Mouse (Mus musculus): ENCODE data around the gene Col4a4. TPM values are rescaled to one million over a fixed set of nuclear protein-coding genes. Genes with fewer than 3 reads are reported as not detected.

Col4a4 gene
- total RNA-seq, 4 experiments from 2014 or later: 0.73 to 0.90 (median 0.81) TPM

DNA sequence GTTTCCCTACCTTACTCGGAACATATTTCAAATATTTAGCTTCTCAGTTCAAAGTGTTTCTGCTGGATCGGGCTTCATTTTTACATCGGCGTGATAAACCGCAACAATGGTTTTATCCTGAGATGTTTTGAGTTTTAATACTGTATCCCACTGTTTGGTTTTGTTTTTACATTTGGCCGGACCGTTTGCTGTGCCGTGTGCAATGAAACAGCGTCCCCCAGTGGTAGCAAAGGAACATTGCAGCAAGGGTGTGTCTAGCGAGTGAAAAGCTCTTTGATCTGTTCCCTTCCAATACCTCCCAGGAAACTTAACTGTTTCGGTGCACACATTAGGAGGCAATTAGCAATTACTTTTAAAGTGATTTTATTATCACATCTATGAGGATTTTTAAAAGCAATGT lies 110.4 kb downstream of the Col4a4 start:
- DNase-seq (ENCODE audit: low spot score in 2 of 2): no peak

DNA sequence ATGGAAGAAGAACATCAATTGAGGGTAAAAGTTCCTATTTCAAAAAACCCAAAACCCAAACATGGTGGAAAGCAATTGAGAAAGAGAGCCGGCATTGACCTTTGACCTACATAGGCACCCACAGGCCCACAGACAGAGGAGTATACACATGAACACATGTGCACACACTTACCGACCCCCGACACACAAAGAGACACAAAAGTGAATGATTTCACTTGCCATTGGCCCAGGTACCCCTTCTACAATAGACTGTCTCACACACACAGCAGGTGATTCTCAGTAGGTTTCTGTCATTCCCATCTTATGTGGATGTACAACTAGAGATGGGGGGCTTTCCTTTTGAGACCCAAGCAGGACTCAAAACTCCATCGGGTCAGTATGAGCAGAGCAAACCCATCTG lies 110.8 kb downstream of the Col4a4 start:
- no peak for DNase-seq (ENCODE audit: low spot score in 2 of 2)

DNA sequence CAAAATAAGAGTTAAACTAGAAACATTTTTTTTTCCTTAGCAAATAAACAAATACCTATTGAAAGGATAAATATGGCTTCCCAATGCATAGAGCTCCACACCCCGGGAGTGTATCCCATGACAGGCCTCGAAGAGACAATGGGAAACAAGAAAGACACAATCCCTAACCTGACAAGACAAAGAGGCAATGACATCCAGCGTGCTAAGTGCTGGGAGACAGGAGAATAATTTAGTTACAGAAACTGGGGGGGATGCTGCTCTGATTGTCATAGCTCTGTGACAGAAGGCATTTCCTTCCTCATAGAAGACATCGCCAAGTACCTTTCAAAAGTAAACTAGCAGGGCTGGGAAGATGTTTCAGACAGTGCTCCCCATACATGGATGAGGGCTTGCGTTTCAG lies 111.4 kb downstream of the Col4a4 start:
- DNase-seq (ENCODE audit: low spot score in 2 of 2): no peak

DNA sequence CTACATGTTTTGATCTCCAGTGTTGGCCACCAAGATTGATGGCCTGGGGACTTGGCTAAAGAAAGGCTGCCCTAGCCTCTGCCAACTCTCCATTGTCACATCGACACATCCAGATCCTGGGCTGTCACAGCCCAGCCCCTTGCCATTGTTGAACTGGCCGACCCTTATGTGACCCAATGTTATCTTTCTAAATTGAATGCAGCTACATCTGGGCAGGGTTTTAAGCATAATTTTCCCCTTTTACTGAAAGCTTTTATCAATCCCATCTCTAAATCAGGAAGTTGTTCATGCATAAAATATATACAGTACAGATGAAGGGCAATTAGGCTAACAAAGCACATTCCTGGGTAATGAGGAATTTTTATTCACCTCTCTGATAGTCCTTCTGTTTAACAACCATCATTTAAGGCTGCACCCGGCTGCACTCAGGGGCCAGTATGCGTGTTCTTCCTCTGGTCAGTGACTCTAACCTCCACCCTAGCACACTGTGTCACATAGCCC lies 112.1 kb downstream of the Col4a4 start:
- no peak for DNase-seq (ENCODE audit: low spot score in 2 of 2)

DNA sequence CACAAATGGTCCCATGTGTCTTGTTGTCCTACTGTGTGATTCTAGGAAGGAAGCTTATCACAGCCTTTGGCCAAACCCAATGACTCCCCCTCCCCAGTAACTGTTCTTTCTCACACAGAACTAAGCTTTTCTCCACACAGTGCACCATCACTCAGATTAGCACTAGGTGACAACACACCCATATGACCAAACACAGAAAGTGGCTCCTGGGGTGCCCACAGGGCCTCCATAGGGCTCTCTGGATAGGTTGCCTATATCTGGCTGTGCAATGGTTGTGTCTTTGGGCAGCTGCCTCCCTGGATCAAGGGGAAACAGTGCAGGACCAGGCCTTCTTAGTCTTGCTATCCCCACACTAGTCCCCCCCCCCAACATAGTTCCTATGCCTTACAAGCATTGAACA lies 113.2 kb downstream of the Col4a4 start:
- no peak for DNase-seq (ENCODE audit: low spot score in 2 of 2)

DNA sequence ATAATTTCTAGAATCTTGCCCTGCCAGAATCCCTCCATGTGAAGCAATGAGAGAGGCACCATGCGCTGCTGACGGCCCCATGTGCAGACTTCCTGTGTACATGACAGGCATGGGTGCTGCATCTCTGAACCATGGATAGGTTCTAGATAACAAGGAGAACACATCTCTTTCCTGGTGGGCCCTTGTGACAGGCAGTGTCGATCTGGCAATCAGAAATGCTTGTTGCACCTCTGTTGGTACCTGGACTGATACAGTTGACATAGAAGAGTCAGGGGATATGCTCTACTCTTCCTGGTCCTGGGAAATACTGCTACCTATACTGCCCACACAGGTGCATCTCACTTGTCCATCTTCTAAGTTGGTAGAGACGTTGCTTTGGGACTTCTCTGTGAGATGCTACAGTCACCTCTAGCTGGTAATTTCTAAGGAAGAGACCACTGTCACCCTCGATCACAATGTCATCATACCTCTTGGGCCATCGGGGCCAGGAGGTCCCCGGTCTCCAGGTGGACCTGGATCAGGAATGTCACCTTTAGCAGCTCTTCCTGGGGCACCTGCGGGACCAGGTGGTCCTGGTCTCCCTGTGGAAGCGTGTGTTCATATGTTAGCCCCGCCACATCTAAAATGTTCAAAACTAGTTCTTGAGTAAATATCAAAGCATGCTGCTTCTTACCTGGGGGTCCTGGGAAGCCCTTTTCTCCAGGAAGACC lies 116.0 kb downstream of the Col4a4 start:
- no peak for DNase-seq (ENCODE audit: low spot score in 2 of 2)

DNA sequence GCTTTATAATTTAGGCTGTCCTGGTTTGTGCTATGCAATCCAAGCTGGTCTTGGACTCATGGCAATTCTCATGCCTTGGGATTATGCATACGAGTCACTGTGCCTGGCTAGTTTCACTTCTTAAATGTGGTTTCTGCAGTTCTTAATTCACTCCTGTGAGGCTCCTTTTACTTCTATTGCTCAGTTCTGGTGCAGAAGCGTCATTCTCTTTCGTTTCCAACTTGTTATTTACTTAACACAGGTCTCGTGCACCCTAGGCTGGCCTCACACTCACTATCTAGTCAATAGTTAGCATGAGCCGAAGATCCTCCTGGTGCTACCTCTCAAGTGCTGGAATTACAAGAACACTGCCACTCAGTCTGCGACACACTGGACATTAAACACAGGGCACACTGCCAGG lies 117.8 kb downstream of the Col4a4 start:
- DNase-seq (ENCODE audit: low spot score in 2 of 2): no peak

DNA sequence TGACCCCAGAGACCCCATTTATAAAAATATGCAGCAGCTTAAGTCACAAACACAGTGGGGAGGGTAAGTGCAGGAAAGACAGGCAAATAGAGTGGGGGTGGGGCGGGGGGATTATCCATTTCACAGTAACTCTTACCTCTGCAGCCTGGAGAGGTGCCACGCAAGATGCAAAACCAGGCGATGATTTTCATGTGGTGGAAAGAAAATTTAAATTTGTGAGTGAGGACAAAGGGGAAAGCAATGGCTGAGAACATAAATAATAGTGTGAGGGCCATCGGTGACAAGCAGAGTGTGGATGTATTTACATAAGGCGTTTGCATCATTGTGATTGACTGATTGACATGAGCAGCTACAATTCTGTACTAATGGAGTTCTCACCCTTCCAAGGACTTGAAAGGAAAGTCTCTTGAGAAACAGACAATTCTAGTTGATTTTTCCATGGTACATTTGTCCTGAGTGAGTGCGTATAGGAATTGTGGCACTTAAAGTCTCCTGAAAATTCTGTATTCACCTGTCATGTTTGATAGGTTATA lies 121.3 kb downstream of the Col4a4 start:
- no peak for DNase-seq (ENCODE audit: low spot score in 2 of 2)

DNA sequence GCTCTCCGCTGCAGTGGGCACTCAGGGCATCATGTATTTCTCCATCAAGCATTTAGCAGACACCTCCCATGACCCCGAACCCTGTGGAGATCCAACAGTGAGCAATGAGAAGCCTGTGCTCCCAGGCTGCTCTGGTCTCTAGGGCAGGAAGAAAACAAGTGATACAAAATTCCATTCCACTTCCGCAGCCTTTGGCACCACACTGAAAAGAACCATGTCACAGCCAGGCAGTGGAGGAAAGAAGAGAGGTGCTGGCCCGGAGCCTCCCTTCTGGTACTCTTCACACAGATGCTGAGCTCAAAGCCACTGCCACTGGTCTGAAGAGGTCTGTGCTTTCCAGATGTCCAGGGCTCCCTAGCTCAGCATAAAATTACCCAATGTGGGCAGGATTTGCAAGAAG lies 125.6 kb downstream of the Col4a4 start:
- no peak for DNase-seq (ENCODE audit: low spot score in 2 of 2)

DNA sequence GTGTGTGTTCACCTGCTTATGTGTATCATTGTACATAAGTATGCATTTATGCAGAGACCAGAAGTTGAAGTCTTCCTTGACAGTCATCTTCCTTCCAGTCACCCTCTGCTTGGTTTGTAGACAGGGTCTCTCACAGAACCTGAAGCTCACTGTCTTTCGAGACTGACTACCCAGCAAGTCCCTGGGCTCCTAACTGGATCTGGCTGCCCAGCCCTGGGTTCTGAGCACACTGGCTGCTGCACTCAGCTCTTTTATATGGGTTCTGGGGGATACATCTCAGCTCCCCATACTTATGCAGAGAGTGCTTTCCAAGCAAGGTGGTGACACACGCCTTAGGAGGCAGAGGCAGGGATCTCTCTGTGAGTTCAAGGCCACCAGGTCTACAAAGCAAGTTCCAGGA lies 126.7 kb downstream of the Col4a4 start:
- no peak for DNase-seq (ENCODE audit: low spot score in 2 of 2)

DNA sequence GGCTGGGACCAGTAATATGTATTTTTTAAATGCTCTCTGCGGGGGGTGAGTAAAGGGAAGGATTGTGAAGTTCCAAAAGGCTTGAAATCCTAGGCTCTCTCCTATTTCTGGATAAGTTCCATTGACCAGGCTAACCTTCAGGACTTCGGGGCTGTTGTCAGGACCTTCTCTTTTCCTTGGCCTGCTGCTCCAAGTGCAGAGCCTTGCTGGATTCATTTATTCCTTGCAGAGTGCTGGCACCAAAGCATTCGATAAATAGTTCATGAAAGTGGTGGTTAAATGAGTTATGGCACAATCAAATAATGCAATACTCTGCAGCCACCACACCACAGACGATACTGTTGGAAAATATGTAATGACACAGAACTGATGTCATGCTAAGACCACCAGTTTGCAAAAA lies 127.3 kb downstream of the Col4a4 start:
- no peak for DNase-seq (ENCODE audit: low spot score in 2 of 2)

DNA sequence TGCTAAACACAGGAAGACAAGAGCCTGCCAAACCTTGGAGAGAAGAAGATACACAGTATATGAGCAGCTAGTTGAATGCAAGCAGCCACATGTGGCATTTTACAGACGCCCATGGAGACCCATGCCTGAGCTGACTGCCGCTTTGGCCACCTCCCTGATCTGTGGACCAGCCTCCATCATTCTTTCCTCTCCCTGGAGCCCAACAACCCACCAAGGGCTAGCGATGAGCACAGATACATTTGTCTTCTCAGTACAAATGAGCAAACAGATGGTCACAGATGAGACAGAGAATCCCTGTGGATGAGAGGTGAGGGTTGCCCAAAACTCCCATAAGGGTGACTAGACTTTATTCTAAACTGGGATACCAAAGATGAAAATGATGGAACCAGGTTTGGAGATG lies 132.6 kb downstream of the Col4a4 start:
- DNase-seq (ENCODE audit: low spot score in 2 of 2): no peak

DNA sequence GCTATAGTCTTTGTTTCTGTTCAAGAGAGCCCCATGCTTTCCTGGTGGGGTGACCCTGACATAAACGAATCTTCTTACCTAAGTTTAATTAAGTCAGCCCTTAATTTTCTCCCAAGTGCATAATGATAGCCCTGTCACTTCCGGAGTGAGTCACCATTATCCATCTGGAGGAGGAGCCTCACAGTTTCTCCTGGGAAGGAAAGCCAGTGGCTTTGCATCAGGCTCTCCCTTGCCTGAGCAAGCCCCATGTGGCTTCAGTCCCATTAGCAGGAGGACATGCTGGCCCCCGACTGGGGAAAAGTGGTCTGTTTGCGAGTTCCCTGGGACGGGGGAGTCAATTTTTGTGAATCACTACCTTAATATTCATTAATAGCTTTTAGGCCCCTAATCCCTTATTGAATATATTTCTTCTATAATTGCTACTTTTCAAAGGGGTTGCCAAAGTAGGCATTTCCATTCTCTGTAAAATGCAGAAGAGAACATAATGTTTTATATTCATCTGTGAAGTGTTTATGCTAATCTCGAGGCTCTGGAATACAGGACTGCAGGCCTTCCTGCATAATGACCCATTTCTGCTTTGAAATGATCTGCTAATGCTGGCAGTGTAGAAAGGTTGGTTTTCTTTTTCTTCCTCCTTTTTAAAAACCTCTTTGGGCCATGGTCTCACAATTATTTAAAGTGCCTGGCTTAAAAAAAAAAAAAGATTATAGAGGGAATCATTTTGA lies 134.6 kb downstream of the Col4a4 start:
- DNase-seq (ENCODE audit: low spot score in 2 of 2): no peak

DNA sequence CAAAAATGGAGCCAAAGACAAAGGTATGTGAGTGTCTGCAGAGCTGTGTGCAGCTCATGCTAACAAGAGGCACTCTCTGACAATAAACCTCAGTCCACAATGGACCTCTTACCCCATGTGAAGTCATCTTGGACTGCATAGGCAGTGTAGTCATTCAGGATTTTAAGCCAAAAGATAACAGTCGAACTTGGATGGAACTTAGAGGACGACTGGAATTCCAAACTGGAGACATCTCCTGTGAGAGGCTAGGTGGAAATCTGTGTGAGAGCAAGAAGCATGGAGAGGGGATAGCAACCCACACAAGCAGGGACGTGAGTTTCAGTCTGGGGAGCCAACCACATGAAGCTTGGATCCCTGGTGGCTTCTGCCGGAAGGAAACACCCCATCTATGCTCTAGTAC lies 136.8 kb downstream of the Col4a4 start:
- no peak for DNase-seq (ENCODE audit: low spot score in 2 of 2)

DNA sequence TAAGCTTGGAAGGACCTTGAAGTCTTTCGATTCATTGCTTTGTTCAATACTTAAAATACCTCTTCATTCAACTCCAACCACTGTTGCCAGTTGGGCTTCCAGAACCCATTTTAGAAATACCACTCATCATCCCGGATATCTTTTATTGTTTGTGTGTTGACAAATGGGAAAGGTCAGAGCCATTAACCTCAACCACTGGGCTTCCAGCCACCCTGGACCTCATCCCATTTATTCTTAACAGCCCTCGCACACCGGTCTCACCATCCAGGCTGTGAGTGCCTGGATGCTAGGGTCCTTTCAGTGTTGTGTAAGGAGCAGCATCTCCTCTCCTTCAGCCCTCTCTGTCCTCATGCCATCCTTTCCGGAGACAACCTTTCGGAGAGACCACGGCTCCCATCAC lies 140.6 kb downstream of the Col4a4 start:
- no peak for DNase-seq (ENCODE audit: low spot score in 2 of 2)

DNA sequence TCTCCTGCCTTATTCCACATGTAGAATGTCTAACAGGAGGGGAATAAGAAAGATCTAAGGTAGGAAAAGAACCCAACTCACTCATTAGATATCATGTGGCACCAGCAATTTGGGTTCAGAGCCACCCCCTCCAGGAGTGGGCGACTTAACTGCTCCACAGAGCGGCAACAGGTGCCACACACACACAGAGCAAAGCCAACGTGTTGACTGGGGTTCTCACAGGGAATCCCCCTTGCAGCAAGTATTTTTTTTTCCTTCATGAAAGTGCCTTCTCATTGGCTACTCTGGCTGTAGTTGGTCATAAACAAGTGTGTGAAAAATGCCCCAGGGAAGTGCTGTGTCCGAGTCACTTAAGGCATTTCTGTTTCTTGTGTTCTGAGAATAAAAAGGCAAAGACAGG lies 143.1 kb downstream of the Col4a4 start:
- DNase-seq (ENCODE audit: low spot score in 2 of 2): no peak

DNA sequence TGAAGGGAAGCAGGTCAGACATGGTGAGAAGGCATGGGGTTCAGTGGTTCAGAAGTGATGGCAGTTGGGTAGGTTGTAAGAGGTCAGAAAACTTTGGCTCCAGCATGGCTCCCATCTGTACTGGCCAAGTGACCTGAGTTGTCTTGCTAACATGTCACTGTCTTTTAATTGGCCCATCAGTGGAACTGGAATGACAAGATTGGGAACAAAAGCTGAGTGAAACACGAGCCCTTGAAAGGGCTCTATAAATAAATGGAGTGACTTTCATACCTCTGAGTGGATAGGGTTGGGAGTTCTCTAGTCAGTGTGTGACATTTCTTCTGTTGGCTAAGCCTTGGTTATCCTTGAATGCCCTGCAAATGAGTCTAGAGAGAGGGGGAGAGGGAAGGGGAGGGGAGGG lies 146.5 kb downstream of the Col4a4 start:
- no peak for DNase-seq (ENCODE audit: low spot score in 2 of 2)

DNA sequence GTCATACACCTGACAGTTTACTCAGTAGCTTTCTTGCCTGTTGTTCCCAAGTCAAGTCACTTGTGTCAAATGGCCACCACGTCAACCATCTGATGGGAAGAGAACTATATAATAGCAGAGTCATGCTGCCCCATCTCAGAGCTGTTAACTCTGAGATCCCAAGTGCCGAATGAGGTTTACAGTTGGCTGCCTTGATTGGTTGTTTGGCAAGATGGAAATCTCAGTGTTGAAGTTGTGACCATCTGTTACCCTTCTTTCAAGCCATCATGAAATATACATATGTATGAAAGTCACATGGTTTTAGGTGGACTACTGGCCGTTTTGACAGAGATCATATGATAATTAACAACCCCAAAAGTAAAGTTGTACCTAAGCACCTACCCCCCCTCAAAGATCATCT lies 149.4 kb downstream of the Col4a4 start:
- DNase-seq (ENCODE audit: low spot score in 2 of 2): no peak

DNA sequence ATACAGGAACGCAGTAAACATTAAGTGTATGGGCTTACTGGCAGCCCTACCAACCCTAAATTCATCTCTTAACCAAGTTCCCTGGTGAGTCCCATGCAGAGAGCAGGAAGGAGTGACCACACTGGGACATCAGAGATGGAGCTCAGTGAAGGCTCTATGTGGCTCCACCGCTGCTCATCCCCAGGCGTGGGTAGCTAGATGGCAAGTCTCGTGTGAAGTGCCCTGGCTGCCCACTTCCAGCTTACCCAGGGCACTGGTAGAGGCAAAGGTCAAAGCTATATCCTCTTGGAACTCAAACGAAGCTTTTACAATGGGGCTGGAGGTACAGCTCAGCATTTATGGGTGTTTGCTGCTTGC lies 153.0 kb downstream of the Col4a4 start:
- no peak for DNase-seq (ENCODE audit: low spot score in 2 of 2)

DNA sequence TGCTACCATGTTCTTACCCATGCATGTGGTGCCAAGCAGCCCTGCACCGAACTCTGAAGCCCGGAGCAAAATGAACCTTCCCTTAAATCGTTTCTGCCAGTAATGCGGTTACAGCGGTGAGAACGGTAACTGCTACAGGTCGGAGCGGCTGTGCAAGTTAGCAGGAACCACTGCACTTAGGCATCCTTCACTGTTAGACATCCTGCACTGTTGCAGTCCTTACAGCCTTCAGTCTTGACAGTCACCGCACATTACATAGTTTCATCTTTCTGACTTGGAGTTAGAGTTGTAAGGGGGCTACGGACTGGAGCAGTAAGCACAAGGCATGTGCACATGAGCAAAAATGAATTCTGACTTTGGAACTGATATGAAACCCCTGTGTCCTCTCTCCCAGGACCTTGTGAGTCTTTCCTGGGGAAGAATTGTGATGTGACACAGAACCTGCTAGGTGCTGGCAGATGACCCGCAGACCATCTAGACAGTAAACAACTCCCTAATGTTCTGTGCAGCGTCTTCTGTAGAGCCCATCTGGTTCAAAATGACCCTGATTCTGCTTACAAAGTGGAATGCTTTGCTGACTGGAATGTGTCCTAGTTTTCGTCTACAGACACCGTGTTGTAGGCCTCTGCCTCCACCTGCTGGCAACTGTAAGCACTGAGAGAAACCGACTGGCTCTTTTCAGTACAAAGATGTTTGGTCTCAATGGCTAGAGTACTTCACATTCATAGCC lies 153.6 kb downstream of the Col4a4 start:
- DNase-seq (ENCODE audit: low spot score in 2 of 2): peak; percentile 57 to 82

DNA sequence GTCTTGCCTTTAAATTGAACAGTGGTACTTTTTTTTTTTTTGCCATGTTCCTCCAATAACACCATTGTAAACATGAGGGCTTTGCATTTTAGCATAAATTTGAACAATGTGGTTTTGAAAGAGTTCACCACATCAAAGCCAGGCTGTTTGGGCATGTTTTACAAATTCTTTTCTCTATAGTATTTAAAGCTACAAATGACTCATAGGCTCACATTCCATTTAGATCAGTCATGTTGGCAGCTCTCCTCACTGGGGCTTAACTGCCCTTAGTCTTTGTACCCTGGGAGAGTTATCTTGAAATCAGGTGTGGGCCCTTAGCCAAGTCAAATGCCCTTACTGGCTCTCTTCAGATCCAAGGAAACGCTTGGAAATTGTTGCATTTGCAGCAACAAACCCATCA lies 157.6 kb downstream of the Col4a4 start:
- no peak for DNase-seq (ENCODE audit: low spot score in 2 of 2)

DNA sequence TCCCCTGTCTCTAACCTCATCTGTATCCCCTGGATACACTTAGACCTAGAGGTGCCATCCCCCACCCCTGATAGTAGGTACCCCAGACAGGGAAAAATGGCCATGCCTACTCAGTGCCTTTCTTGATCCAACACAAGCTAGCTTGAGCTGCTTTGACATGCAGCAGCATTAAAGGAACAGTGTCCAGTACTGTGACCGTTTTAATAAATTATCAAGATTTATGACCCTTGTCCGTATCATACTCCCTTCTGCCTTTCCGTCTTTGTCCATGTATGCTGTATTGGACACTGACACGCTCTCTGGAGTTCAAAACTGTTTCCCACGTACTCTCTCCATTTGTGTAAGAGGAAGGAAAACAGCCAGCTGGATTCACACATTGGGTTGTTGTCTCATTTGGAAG lies 158.9 kb downstream of the Col4a4 start:
- DNase-seq (ENCODE audit: low spot score in 2 of 2): no peak

All from layer of hippocampus, adult 8-10 months (tissue).